Mouse (Mus musculus) kidney, postnatal 10 days (tissue): ENCODE results near the gene Gbx2.

Source experiments
- DNase-seq: peaks from one replicate; pipeline ENCODE4 v3.0.0; 2021; ENCODE audit warnings: mixed read lengths

Gene Gbx2

DNA sequence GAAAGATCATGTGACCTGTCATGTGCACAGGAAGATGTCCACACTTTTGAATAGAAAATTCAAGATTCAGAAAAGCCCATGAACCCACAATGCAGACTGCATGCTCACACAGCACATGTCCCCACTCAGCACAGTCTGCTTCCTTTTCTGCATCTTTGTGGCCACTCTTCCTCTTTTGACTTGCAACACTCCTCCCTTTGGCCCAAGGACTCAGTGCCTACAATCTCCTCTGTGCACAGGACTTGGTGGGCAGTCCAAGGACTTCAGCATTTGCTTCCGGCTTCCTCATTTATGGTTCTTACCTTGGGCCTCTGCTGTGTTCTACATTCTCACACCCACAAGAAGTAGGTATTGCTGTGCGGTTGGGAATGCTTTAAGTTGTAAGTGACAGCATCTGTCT is 28.7 kb downstream of the Gbx2 start:
- no peak for DNase-seq

- DNase-seq = no peak
Measured at GRCm38 (mm10) chr1:89901381-89901780, 29.6 kb downstream of the Gbx2 start.

- no peak for DNase-seq
Measured at GRCm38 (mm10) chr1:89899761-89900445, 31.1 kb downstream of the Gbx2 start.

- no peak for DNase-seq
Measured at GRCm38 (mm10) chr1:89899036-89899435, 31.9 kb downstream of the Gbx2 start.

DNA sequence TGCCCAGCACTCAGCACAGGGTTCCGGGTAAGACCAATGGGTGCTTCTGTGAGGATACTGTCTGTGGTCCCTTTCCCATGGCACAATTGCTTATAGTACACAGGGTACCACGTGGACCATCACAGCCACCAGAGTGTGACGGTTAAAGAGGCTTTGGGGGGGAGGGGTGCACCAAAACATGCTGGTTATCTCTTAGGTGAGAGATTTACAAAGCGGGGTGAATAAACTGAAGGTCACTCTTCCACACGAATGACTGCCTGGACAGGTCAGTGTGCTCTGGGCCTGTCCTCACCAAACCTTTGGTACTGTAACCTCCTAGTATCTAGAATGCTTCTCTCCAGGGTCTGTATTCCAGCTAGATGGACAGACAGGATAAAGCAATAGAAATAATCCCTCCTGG is 35.2 kb downstream of the Gbx2 start:
- no peak for DNase-seq

GRCm38 (mm10) chr1:89892281-89892680 is 38.7 kb downstream of the Gbx2 start:
- peak; percentile 30 for DNase-seq

- no peak for DNase-seq
Measured at GRCm38 (mm10) chr1:89891400-89891799, 39.6 kb downstream of the Gbx2 start.

GRCm38 (mm10) chr1:89885696-89886095 is 45.3 kb downstream of the Gbx2 start:
- no peak for DNase-seq

- DNase-seq = no peak
Measured at GRCm38 (mm10) chr1:89884335-89884734, 46.6 kb downstream of the Gbx2 start.

GRCm38 (mm10) chr1:89880834-89881233 is 50.1 kb downstream of the Gbx2 start:
- no peak for DNase-seq

DNA sequence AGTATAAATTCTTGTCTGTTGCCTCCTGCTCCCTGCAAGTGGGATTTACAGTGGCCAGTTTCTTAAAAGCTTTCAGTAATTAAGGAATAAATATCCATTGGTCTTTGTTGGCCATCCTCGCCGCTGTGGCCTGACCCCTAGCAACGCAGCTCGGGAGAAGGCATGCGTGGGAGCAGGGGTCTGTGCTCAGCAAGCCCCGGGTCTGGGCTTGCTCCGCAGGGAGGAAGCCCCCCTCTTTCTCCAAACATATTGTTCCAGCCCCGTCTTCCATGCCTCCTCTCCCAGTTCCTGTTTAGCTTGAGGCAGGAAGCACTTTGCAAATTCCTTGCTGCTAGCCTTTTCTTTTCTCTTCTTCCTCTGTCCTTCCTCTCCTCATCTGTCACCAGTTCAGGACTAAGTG is 50.8 kb downstream of the Gbx2 start:
- DNase-seq = peak; percentile 46

- DNase-seq = no peak
Measured at GRCm38 (mm10) chr1:89878496-89878895, 52.5 kb downstream of the Gbx2 start.
